Mouse (Mus musculus): ENCODE results near the gene Olfr172. TPM values are rescaled to one million over a fixed set of nuclear protein-coding genes. Genes with fewer than 3 reads are reported as not detected.

Olfr172 gene
- polyA plus RNA-seq, 1 experiment from 2014 or later, result not detected

Small RNA genes lying within 50 kb of the gene (microRNA-seq; reads per million reads assigned to microRNA genes)
- not detected for gene Gm27564

Other genes with a start within 250 kb of the Olfr172 start
- gene St3gal6, start 238.9 kb downstream of the Olfr172 start, polyA plus RNA-seq (2014; fragmentation: Nextera tagmentation; extraction: Ambion mirVana), result 7.8 and 8.3 TPM in 2 replicates
- not detected in 2 replicates for gene Gm813, start 146.2 kb downstream of the Olfr172 start, polyA plus RNA-seq (2014; fragmentation: Nextera tagmentation; extraction: Ambion mirVana)
- gene E330017A01Rik, start 124.4 kb downstream of the Olfr172 start, polyA plus RNA-seq (2014; fragmentation: Nextera tagmentation; extraction: Ambion mirVana), result not detected in 2 replicates
- gene Cpox, start 92.9 kb downstream of the Olfr172 start, polyA plus RNA-seq (2014; fragmentation: Nextera tagmentation; extraction: Ambion mirVana), result 8.9 and 9.1 TPM in 2 replicates
- gene Gpr15, start 44.1 kb downstream of the Olfr172 start, polyA plus RNA-seq (2014; fragmentation: Nextera tagmentation; extraction: Ambion mirVana), result not detected in 2 replicates
- gene Cldnd1, start 35.3 kb downstream of the Olfr172 start, polyA plus RNA-seq (2014; fragmentation: Nextera tagmentation; extraction: Ambion mirVana), result 134 and 145 TPM in 2 replicates
- not detected in 2 replicates for gene Olfr173, start 37.1 kb upstream of the Olfr172 start, polyA plus RNA-seq (2014; fragmentation: Nextera tagmentation; extraction: Ambion mirVana)
- not detected in 2 replicates for gene Olfr175-ps1, start 63.6 kb upstream of the Olfr172 start, polyA plus RNA-seq (2014; fragmentation: Nextera tagmentation; extraction: Ambion mirVana)
- not detected in 2 replicates for gene Olfr177, start 111.6 kb upstream of the Olfr172 start, polyA plus RNA-seq (2014; fragmentation: Nextera tagmentation; extraction: Ambion mirVana)
- gene Olfr178, start 128.9 kb upstream of the Olfr172 start, polyA plus RNA-seq (2014; fragmentation: Nextera tagmentation; extraction: Ambion mirVana), result not detected in 2 replicates
- gene Olfr181, start 165.6 kb upstream of the Olfr172 start, polyA plus RNA-seq (2014; fragmentation: Nextera tagmentation; extraction: Ambion mirVana), result not detected in 2 replicates
- not detected in 2 replicates for gene Olfr180, start 166.2 kb upstream of the Olfr172 start, polyA plus RNA-seq (2014; fragmentation: Nextera tagmentation; extraction: Ambion mirVana)
- gene Olfr183, start 232.2 kb upstream of the Olfr172 start, polyA plus RNA-seq (2014; fragmentation: Nextera tagmentation; extraction: Ambion mirVana), result not detected in 2 replicates